ENCODE assay signal across 8 mouse cellular contexts in genomic region chr19:5164380-5164779, GRCm38 (mm10). TPM values are rescaled to one million over a fixed set of nuclear protein-coding genes. Genes with fewer than 3 reads are reported as not detected.
A peak's percentile ranks its signal among the peaks of the same experiment; 100 is the strongest.
DNase-seq lines count a peak whose midpoint lies in the region; ATAC-seq and TF ChIP-seq lines count a peak whose summit lies in the region.

No protein-coding gene starts in this region.

- no peak overlapping the region for H3K9ac ChIP-seq in hindbrain, postnatal 0 days (replicated peaks; ENCODE audit: low read length)
- H3K9ac ChIP-seq in hindbrain, embryonic 16.5 days (ENCODE audit: low read depth, low read length) = no peak overlapping the region
- no peak overlapping the region for H3K9ac ChIP-seq in forebrain, embryonic 11.5 days (ENCODE audit: low read length)

- ATAC-seq in hindbrain, postnatal 0 days = no peak
- no peak for ATAC-seq in hindbrain, embryonic 16.5 days
- no peak for ATAC-seq in Patski
- ATAC-seq in forebrain, embryonic 11.5 days (replicated peaks; ENCODE audit: low FRiP score) = no peak
- ATAC-seq in erythroblast, adult 5-6 weeks (replicated peaks; ENCODE audit: low FRiP score, poor library complexity, severe bottlenecking) = no peak
- ATAC-seq in activated CD4-positive, CD25-positive, alpha-beta regulatory T cell, adult 4 months = no peak

- peak; percentile 62 for TF ChIP-seq CTCF in hindbrain, postnatal 0 days (IDR thresholded peaks at IDR 0.05; ENCODE audit: low read depth)
- peak; percentile 82 for TF ChIP-seq CTCF in Patski (IDR thresholded peaks at IDR 0.05)

- H3K27me3 ChIP-seq in hindbrain, postnatal 0 days (ENCODE audit: insufficient read depth, low read length) = no peaks in the 10 kb centered on the region
- no peaks in the 10 kb centered on the region for H3K27me3 ChIP-seq in hindbrain, embryonic 16.5 days (replicated peaks; ENCODE audit: control insufficient read depth, insufficient read depth, low read length)
- no peaks in the 10 kb centered on the region for H3K27me3 ChIP-seq in Patski
- H3K27me3 ChIP-seq in forebrain, embryonic 11.5 days (ENCODE audit: control insufficient read depth, insufficient read depth, low read length) = no peaks in the 10 kb centered on the region

- no peak overlapping the region for H3K27ac ChIP-seq in hindbrain, postnatal 0 days
- H3K27ac ChIP-seq in hindbrain, embryonic 16.5 days (ENCODE audit: low read depth, low read length) = no peak overlapping the region
- no peak overlapping the region for H3K27ac ChIP-seq in forebrain, embryonic 11.5 days (ENCODE audit: low read depth, low read length)

- no peaks in the 10 kb centered on the region for H3K9me3 ChIP-seq in hindbrain, postnatal 0 days (ENCODE audit: low read length)
- H3K9me3 ChIP-seq in hindbrain, embryonic 16.5 days (ENCODE audit: control insufficient read depth, low read length) = no peaks in the 10 kb centered on the region
- no peaks in the 10 kb centered on the region for H3K9me3 ChIP-seq in forebrain, embryonic 11.5 days (ENCODE audit: control insufficient read depth, low read length)

- WGBS in hindbrain, postnatal 0 days = 63% methylated on average over 2 of the region's 2 CpGs
- 68% methylated on average over 2 of the region's 2 CpGs for WGBS in hindbrain, embryonic 16.5 days
- 70% methylated on average over 2 of the region's 2 CpGs for WGBS in forebrain, embryonic 11.5 days

- H3K4me2 ChIP-seq in hindbrain, postnatal 0 days (ENCODE audit: low read depth, low read length) = no peak overlapping the region
- no peak overlapping the region for H3K4me2 ChIP-seq in hindbrain, embryonic 16.5 days (ENCODE audit: low read length)
- no peak overlapping the region for H3K4me2 ChIP-seq in forebrain, embryonic 11.5 days (ENCODE audit: low read depth, low read length, severe bottlenecking)

- CTCF ChIA-PET in Patski (lab: Charles Lee) = interaction anchor here (1.5 to 4.9 kb wide), 5 partner anchors 9 to 20 kb away, joined by 4 to 18 read pairs (median 9); no protein-coding TSS in a partner anchor

- no peaks in the 10 kb centered on the region for H3K36me3 ChIP-seq in hindbrain, postnatal 0 days (ENCODE audit: insufficient read depth, low read length)
- H3K36me3 ChIP-seq in hindbrain, embryonic 16.5 days (ENCODE audit: control insufficient read depth, insufficient read depth, low read length) = peaks cover 3% of the 10 kb centered on the region; the same call in 1 of the 2 replicates
- no peaks in the 10 kb centered on the region; the same call in 1 of the 2 replicates for H3K36me3 ChIP-seq in forebrain, embryonic 11.5 days (ENCODE audit: control insufficient read depth, insufficient read depth, low read length)

- POLR2A ChIA-PET in Patski (lab: Charles Lee) = interaction anchor here (1.5 kb wide), 1 partner anchor 27 kb away, joined by 3 read pairs; no protein-coding TSS in a partner anchor

- in situ Hi-C loops in Patski (cut with MboI; ENCODE audit: low pct_unique_long_range_greater_than_20kb) = no loop called here

- no peak overlapping the region for H3K4me3 ChIP-seq in hindbrain, postnatal 0 days (ENCODE audit: low read length)
- H3K4me3 ChIP-seq in hindbrain, embryonic 16.5 days (ENCODE audit: low read length) = no peak overlapping the region
- no peak overlapping the region for H3K4me3 ChIP-seq in forebrain, embryonic 11.5 days (ENCODE audit: low read depth, low read length)

- no peaks in the 10 kb centered on the region for H3K4me1 ChIP-seq in hindbrain, postnatal 0 days (ENCODE audit: insufficient read depth, low read length)
- no peaks in the 10 kb centered on the region for H3K4me1 ChIP-seq in hindbrain, embryonic 16.5 days (ENCODE audit: control insufficient read depth, insufficient read depth, low read depth, low read length)
- no peaks in the 10 kb centered on the region for H3K4me1 ChIP-seq in forebrain, embryonic 11.5 days (replicated peaks; ENCODE audit: control insufficient read depth, insufficient read depth, low read length)

- DNase-seq in hindbrain, postnatal 0 days (ENCODE audit: low spot score) = no peak
- DNase-seq in CD4-positive helper T cell, adult 2 months (ENCODE audit: low read depth, low spot score) = peak; percentile 28
- no peak for DNase-seq in Patski (ENCODE audit: low read depth, low spot score)
- DNase-seq in lung, postnatal 10 days = peak; percentile 32
- DNase-seq in forebrain, embryonic 11.5 days (ENCODE audit: low spot score) = no peak

RNA-seq across cellular contexts. Expression of gene Klc2, which starts 46.0 kb away (rescaled TPM):
- 191 and 227 TPM in 2 replicates for total RNA-seq in hindbrain, postnatal 0 days (2014; rRNA removed)
- 75.6 and 76.6 TPM in 2 replicates for polyA plus RNA-seq in hindbrain, postnatal 0 days (2015; fragmentation: Nextera tagmentation; extraction: Ambion mirVana)
- 85.6 and 87.8 TPM in 2 replicates for polyA plus RNA-seq in hindbrain, embryonic 16.5 days (2015; fragmentation: Nextera tagmentation; extraction: Ambion mirVana)
- polyA plus RNA-seq in Patski (2021) = 84.0 TPM
- polyA plus RNA-seq in forebrain, embryonic 11.5 days (2014; fragmentation: Nextera tagmentation; extraction: Ambion mirVana) = 35.3 and 38.5 TPM in 2 replicates
- 4.2 TPM in 1 of 2 replicates, not detected in the other for total RNA-seq in erythroblast, adult 5-6 weeks (2015; ENCODE audit: low replicate concordance)
- total RNA-seq in erythroblast, adult 5-6 weeks (2017; ENCODE audit: low replicate concordance) = 1.4 TPM in 1 of 2 replicates, not detected in the other
- 1 to 10 TPM; 4.6 to 6.7 TPM for polyA plus RNA-seq in activated CD4-positive, CD25-positive, alpha-beta regulatory T cell, adult 4 months (2017; shearing (Covaris generic))

RNA-seq across cellular contexts. Expression of gene Rab1b, which starts 57.5 kb away (rescaled TPM):
- 272 and 291 TPM in 2 replicates for total RNA-seq in hindbrain, postnatal 0 days (2014; rRNA removed)
- polyA plus RNA-seq in hindbrain, postnatal 0 days (2015; fragmentation: Nextera tagmentation; extraction: Ambion mirVana) = 229 and 230 TPM in 2 replicates
- 230 and 231 TPM in 2 replicates for polyA plus RNA-seq in hindbrain, embryonic 16.5 days (2015; fragmentation: Nextera tagmentation; extraction: Ambion mirVana)
- polyA plus RNA-seq in Patski (2021) = 237 TPM
- polyA plus RNA-seq in forebrain, embryonic 11.5 days (2014; fragmentation: Nextera tagmentation; extraction: Ambion mirVana) = 250 and 262 TPM in 2 replicates
- total RNA-seq in erythroblast, adult 5-6 weeks (2015; ENCODE audit: low replicate concordance) = 14.4 and 23.6 TPM in 2 replicates
- total RNA-seq in erythroblast, adult 5-6 weeks (2017; ENCODE audit: low replicate concordance) = 19.4 and 22.9 TPM in 2 replicates
- polyA plus RNA-seq in activated CD4-positive, CD25-positive, alpha-beta regulatory T cell, adult 4 months (2017; shearing (Covaris generic)) = 100 to 1,000 TPM; 118 to 143 TPM

Comparison
In these comparisons a context has a peak if more than half of its experiments do, and no peak if none do; other contexts are left out.
1. DNase-seq: peak in CD4-positive helper T cell, adult 2 months (single experiment) and lung, postnatal 10 days (single experiment); none in hindbrain, postnatal 0 days (single experiment), Patski (single experiment) and forebrain, embryonic 11.5 days (single experiment).